Comparison of ENCODE assay signal across 32 mouse cellular contexts in the genomic region with DNA sequence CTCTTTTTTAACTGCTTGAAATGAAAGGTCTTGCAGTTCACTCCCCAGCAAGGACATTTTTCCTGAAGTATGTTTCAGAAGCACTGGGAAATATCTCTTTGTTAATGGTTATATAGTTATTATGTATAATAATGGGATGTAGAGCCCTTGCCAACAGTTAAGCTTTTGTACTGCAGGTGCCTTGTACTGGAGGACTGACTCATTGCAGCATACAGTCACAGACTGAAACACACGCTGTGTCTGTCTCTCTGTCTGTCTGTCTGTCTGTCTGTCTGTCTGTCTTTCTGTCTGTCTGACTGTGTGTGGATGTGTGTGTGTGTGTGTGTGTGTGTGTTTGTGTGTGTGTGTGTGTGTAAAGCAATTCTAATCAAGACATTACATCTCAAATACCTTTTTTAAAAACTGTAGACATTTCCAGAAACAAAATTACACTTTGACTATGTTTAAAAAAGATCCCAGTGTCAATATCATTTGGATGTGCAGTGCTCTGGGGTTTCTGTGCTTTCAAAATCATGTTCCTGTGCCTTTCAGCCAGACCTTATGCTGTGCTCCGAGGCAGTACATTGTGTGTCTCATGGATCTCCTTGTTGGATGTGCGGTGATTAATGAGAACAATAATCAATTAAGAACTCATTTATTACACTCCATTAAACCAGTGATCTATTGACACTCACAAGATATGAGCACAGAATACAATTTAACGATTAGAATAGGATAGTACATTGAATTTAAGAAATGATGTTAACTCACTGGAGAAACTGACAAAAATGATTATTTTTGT.
DNase-seq lines count a peak whose midpoint lies in the region; ATAC-seq lines count a peak whose summit lies in the region.
"Had no signal": no experiment of that assay in that cellular context is flagged by ENCODE, and none has a peak within 500 bp of the region (broad histone marks: within the 10 kb centered on the region; RNA-seq: fewer than 3 reads in every experiment).

No protein-coding gene starts in this region.

- H3K4me1 ChIP-seq in forebrain, embryonic 14.5 days (ENCODE audit: control insufficient read depth, insufficient read depth, low read length), result 0 out of 2 replicates have a peak, but pooled peaks cover 2% of the 10 kb centered on the region
- H3K4me1 ChIP-seq in forebrain, embryonic 12.5 days, result no peaks in the 10 kb centered on the region
- H3K4me1 ChIP-seq in hindbrain, embryonic 12.5 days, result no peaks in the 10 kb centered on the region
- no peaks in the 10 kb centered on the region for H3K4me1 ChIP-seq in hindbrain, embryonic 10.5 days (replicated peaks)
- H3K4me1 ChIP-seq in hindbrain, embryonic 14.5 days (replicated peaks; ENCODE audit: control insufficient read depth, insufficient read depth, low read length), result peaks cover 2% of the 10 kb centered on the region; the same call in 1 of the 2 replicates
- H3K4me1 ChIP-seq in neural tube, embryonic 15.5 days, result no peaks in the 10 kb centered on the region
- H3K4me1 ChIP-seq: embryonic facial prominence, embryonic 10.5 days; embryonic facial prominence, embryonic 15.5 days; kidney, embryonic 15.5 days; midbrain, embryonic 12.5 days; stomach, embryonic 15.5 days had no signal

- H3K27ac ChIP-seq in forebrain, embryonic 14.5 days (ENCODE audit: low read depth, low read length), result no peak overlapping the region
- H3K27ac ChIP-seq in forebrain, embryonic 12.5 days, result no peak overlapping the region
- no peak overlapping the region for H3K27ac ChIP-seq in hindbrain, embryonic 12.5 days
- no peak overlapping the region for H3K27ac ChIP-seq in hindbrain, embryonic 10.5 days
- peak overlapping the region; percentile 26; the same call in 1 of the 2 replicates for H3K27ac ChIP-seq in hindbrain, embryonic 14.5 days
- no peak overlapping the region for H3K27ac ChIP-seq in neural tube, embryonic 15.5 days (replicated peaks)
- H3K27ac ChIP-seq: embryonic facial prominence, embryonic 10.5 days; embryonic facial prominence, embryonic 15.5 days; gastrocnemius, adult 2 months; kidney, embryonic 15.5 days; liver, embryonic 14.5 days; midbrain, embryonic 12.5 days; stomach, embryonic 15.5 days had no signal

- 26% methylated on average over 4 of the region's 4 CpGs for WGBS in forebrain, embryonic 14.5 days
- WGBS in forebrain, embryonic 12.5 days, result 44% methylated on average over 4 of the region's 4 CpGs
- 54% methylated on average over 4 of the region's 4 CpGs for WGBS in hindbrain, embryonic 12.5 days
- 73% methylated on average over 4 of the region's 4 CpGs for WGBS in hindbrain, embryonic 10.5 days
- WGBS in hindbrain, embryonic 14.5 days, result 45% methylated on average over 4 of the region's 4 CpGs
- 31% methylated on average over 4 of the region's 4 CpGs for WGBS in neural tube, embryonic 15.5 days

- no peak for DNase-seq in forebrain, embryonic 14.5 days (ENCODE audit: low spot score)
- no peak for DNase-seq in hindbrain, embryonic 10.5 days (ENCODE audit: low spot score)
- DNase-seq in hindbrain, embryonic 14.5 days (ENCODE audit: low spot score), result peak; percentile 42
- DNase-seq: adrenal gland, adult 2 months; adrenal gland, postnatal 36 days; cerebellum, adult 2 months; cerebellum, postnatal 14 days; gastrocnemius, adult 2 months; gastrocnemius, postnatal 36 days; heart, adult 18-20 months; heart, postnatal 36 days; kidney, adult 11 months; kidney, postnatal 25 days; liver; lung, embryonic 14.5 days; lung, postnatal 14 days; retina, postnatal 1 day; right cerebral cortex, postnatal 25 days had no signal

- no peak overlapping the region for H3K9ac ChIP-seq in forebrain, embryonic 14.5 days (ENCODE audit: low read length)
- no peak overlapping the region for H3K9ac ChIP-seq in forebrain, embryonic 12.5 days
- no peak overlapping the region for H3K9ac ChIP-seq in hindbrain, embryonic 12.5 days
- H3K9ac ChIP-seq in hindbrain, embryonic 14.5 days, result no peak overlapping the region
- no peak overlapping the region for H3K9ac ChIP-seq in neural tube, embryonic 15.5 days (replicated peaks)
- H3K9ac ChIP-seq: embryonic facial prominence, embryonic 15.5 days; kidney, embryonic 15.5 days; liver, embryonic 14.5 days; lung, embryonic 14.5 days; midbrain, embryonic 12.5 days; stomach, embryonic 15.5 days had no signal

- H3K4me2 ChIP-seq in forebrain, embryonic 14.5 days (ENCODE audit: low read length), result no peak overlapping the region
- H3K4me2 ChIP-seq in forebrain, embryonic 12.5 days, result no peak overlapping the region
- no peak overlapping the region for H3K4me2 ChIP-seq in hindbrain, embryonic 12.5 days (replicated peaks)
- H3K4me2 ChIP-seq in hindbrain, embryonic 14.5 days (replicated peaks), result no peak overlapping the region
- no peak overlapping the region for H3K4me2 ChIP-seq in neural tube, embryonic 15.5 days
- H3K4me2 ChIP-seq: embryonic facial prominence, embryonic 15.5 days; heart, embryonic 11.5 days; kidney, embryonic 15.5 days; lung, embryonic 14.5 days; midbrain, embryonic 12.5 days; stomach, embryonic 15.5 days had no signal

- H3K4me3 ChIP-seq in forebrain, embryonic 14.5 days (ENCODE audit: low read depth, low read length), result no peak overlapping the region
- H3K4me3 ChIP-seq in forebrain, embryonic 12.5 days (replicated peaks), result no peak overlapping the region
- H3K4me3 ChIP-seq in hindbrain, embryonic 12.5 days, result no peak overlapping the region
- H3K4me3 ChIP-seq in hindbrain, embryonic 10.5 days, result no peak overlapping the region
- H3K4me3 ChIP-seq in hindbrain, embryonic 14.5 days (replicated peaks; ENCODE audit: low read length), result no peak overlapping the region
- H3K4me3 ChIP-seq in neural tube, embryonic 15.5 days (replicated peaks), result no peak overlapping the region
- H3K4me3 ChIP-seq: embryonic facial prominence, embryonic 10.5 days; embryonic facial prominence, embryonic 15.5 days; gastrocnemius, adult 2 months; kidney, embryonic 15.5 days; midbrain, embryonic 12.5 days; stomach, embryonic 15.5 days had no signal

- 0 out of 2 replicates have a peak, but pooled peaks have one; percentile 47 for ATAC-seq in forebrain, embryonic 14.5 days
- no peak for ATAC-seq in forebrain, embryonic 12.5 days (ENCODE audit: low FRiP score)
- ATAC-seq in hindbrain, embryonic 12.5 days (ENCODE audit: low FRiP score), result 0 out of 2 replicates have a peak, but pooled peaks have one; percentile 64
- peak; percentile 57; the same call in 1 of the 2 replicates for ATAC-seq in hindbrain, embryonic 14.5 days (ENCODE audit: low FRiP score)
- peak; percentile 47; the same call in 1 of the 2 replicates for ATAC-seq in neural tube, embryonic 15.5 days (ENCODE audit: low FRiP score)
- no peak for ATAC-seq in megakaryocyte-erythroid progenitor cell, adult 5-6 weeks (replicated peaks; ENCODE audit: low FRiP score, low TSS enrichment, poor library complexity, severe bottlenecking)
- ATAC-seq: activated CD4-positive, CD25-positive, alpha-beta regulatory T cell, adult 4 months; inflammation-experienced regulatory T-cells, adult 6 months had no signal

- no peaks in the 10 kb centered on the region for H3K27me3 ChIP-seq in forebrain, embryonic 14.5 days (replicated peaks; ENCODE audit: control insufficient read depth, insufficient read depth, low read length)
- no peaks in the 10 kb centered on the region for H3K27me3 ChIP-seq in forebrain, embryonic 12.5 days
- no peaks in the 10 kb centered on the region for H3K27me3 ChIP-seq in hindbrain, embryonic 12.5 days
- no peaks in the 10 kb centered on the region for H3K27me3 ChIP-seq in hindbrain, embryonic 10.5 days (ENCODE audit: insufficient read depth, poor library complexity, severe bottlenecking)
- H3K27me3 ChIP-seq in hindbrain, embryonic 14.5 days (ENCODE audit: control insufficient read depth, insufficient read depth, low read length), result no peaks in the 10 kb centered on the region
- H3K27me3 ChIP-seq in neural tube, embryonic 15.5 days (replicated peaks), result no peaks in the 10 kb centered on the region
- H3K27me3 ChIP-seq: CH12.LX; embryonic facial prominence, embryonic 15.5 days; kidney, embryonic 15.5 days; midbrain, embryonic 12.5 days; stomach, embryonic 15.5 days had no signal

- H3K36me3 ChIP-seq in forebrain, embryonic 14.5 days (ENCODE audit: control insufficient read depth, insufficient read depth, low read length), result no peaks in the 10 kb centered on the region
- no peaks in the 10 kb centered on the region for H3K36me3 ChIP-seq in forebrain, embryonic 12.5 days (replicated peaks)
- no peaks in the 10 kb centered on the region for H3K36me3 ChIP-seq in hindbrain, embryonic 12.5 days
- H3K36me3 ChIP-seq in hindbrain, embryonic 10.5 days, result no peaks in the 10 kb centered on the region
- no peaks in the 10 kb centered on the region for H3K36me3 ChIP-seq in hindbrain, embryonic 14.5 days (replicated peaks; ENCODE audit: control insufficient read depth, insufficient read depth)
- H3K36me3 ChIP-seq in neural tube, embryonic 15.5 days, result no peaks in the 10 kb centered on the region
- H3K36me3 ChIP-seq: embryonic facial prominence, embryonic 10.5 days; embryonic facial prominence, embryonic 15.5 days; kidney, embryonic 15.5 days; midbrain, embryonic 12.5 days; stomach, embryonic 15.5 days had no signal

- no peaks in the 10 kb centered on the region for H3K9me3 ChIP-seq in forebrain, embryonic 14.5 days (replicated peaks; ENCODE audit: control insufficient read depth, low read length)
- no peaks in the 10 kb centered on the region for H3K9me3 ChIP-seq in forebrain, embryonic 12.5 days
- no peaks in the 10 kb centered on the region for H3K9me3 ChIP-seq in hindbrain, embryonic 12.5 days (replicated peaks)
- H3K9me3 ChIP-seq in hindbrain, embryonic 10.5 days, result no peaks in the 10 kb centered on the region
- H3K9me3 ChIP-seq in hindbrain, embryonic 14.5 days (ENCODE audit: control insufficient read depth, low read length), result no peaks in the 10 kb centered on the region
- no peaks in the 10 kb centered on the region for H3K9me3 ChIP-seq in neural tube, embryonic 15.5 days (replicated peaks)
- H3K9me3 ChIP-seq: embryonic facial prominence, embryonic 10.5 days; embryonic facial prominence, embryonic 15.5 days; kidney, embryonic 15.5 days; midbrain, embryonic 12.5 days; stomach, embryonic 15.5 days had no signal

Comparison
In these comparisons a context has a peak if more than half of its experiments do, and no peak if none do; other contexts are left out.
1. ATAC-seq: peak in forebrain, embryonic 14.5 days (single experiment), hindbrain, embryonic 12.5 days (single experiment), hindbrain, embryonic 14.5 days (single experiment) and neural tube, embryonic 15.5 days (single experiment); none in forebrain, embryonic 12.5 days (single experiment) and megakaryocyte-erythroid progenitor cell, adult 5-6 weeks (single experiment).